Mouse (Mus musculus) urinary bladder, postnatal 36 days (tissue): Measurements from ENCODE around the gene Hist1h2ab.
"Not testable (repeated sequence)": the region's sequence is repeated elsewhere in the genome, so short reads cannot be mapped to it uniquely, and the experiment has no call there.

ENCODE experiments used
- DNase-seq, 2 experiments: peaks; one replicate each; pipeline ENCODE4 v3.0.0; 2022; ENCODE audit warnings: low spot score in 2 of 2, mixed read lengths in 1 of 2

Hist1h2ab gene

DNA sequence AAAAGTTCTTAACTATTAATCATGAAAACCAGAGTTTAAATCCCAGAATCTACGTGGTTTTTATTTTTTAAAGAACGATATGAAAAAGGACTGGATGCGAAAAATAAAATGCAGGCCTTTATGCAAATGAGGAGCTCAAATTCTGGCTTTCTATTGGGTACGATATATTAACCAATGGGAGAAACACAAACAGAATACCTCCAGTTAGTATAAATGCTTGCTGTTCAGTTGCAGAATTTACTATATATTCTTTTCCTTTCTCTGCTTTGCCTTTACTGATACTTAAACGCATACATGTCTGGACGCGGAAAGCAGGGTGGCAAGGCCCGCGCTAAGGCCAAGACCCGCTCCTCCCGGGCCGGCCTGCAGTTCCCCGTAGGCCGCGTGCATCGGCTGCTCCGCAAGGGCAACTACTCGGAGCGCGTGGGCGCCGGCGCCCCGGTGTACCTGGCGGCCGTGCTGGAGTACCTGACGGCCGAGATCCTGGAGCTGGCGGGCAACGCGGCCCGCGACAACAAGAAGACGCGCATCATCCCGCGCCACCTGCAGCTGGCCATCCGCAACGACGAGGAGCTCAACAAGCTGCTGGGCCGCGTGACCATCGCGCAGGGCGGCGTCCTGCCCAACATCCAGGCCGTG, at the start of gene Hist1h2ab:
Gene Hist1h2ab (plus strand): TSS at position 288 of the 639 bp plus-strand sequence.
- not testable (repeated sequence) for DNase-seq

DNA sequence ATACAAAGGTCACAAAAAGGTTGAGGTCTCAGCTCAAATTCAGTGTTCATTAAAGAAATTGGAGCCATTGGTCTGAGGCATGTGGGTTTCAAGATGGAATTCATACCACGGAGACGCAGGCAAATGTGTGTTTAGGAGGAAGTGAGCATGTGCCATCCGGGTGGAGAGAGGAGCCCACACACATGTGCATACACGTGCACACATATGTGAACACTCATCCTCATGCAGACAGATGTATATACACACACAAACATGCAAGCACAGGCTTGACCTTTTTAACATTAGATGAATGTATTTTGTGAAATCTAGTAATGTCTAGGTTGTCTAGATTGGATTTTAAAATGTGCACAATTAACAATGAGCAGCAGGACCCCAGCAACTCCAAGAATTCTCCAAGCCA, 48.7 kb upstream of the Hist1h2ab start:
- DNase-seq, result no peak

- DNase-seq, result not testable (repeated sequence)
Observed at GRCm38 (mm10) chr13:23702801-23703200, 48.1 kb upstream of the Hist1h2ab start.

DNA sequence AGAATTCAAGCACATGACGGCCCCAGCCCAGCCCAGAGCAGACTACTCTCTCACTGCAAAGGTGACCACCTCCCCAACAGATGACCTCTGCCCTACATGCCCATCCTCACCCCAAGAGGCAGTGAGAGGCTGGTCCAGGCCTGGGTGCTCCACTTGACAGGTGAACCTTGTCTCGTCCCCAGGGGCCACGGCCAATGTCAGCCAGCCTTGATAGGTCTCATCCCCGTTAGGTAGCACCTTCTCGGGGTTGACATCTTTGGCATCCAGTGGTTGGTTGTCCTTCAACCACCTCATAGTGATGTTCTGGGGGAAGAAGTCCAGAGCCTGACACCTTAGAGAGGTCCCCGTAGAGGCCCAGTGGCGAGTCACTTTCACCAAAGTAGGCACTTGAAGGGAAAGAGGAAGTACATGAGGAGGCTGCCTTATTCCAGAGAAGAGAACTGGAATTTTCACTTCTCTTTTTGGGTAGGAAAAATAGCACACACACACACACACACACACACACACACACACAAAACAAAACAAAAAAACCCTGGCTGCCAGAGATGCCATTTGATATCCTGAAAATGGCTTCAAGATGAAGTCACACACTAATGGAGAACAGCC, 45.1 kb upstream of the Hist1h2ab start:
- no peak for DNase-seq

GRCm38 (mm10) chr13:23706771-23707170, 44.2 kb upstream of the Hist1h2ab start:
- no peak for DNase-seq

- DNase-seq, result no peak
Observed at GRCm38 (mm10) chr13:23708041-23708440, 42.9 kb upstream of the Hist1h2ab start.

- DNase-seq, result no peak
Observed at GRCm38 (mm10) chr13:23708654-23709053, 42.3 kb upstream of the Hist1h2ab start.

GRCm38 (mm10) chr13:23709714-23710373, 41.1 kb upstream of the Hist1h2ab start:
- peak in 1 of 2 experiments; percentile 24 for DNase-seq

- DNase-seq, result peak; percentile 40 to 53
Observed at GRCm38 (mm10) chr13:23710374-23711089, 40.4 kb upstream of the Hist1h2ab start, which contains the start of gene Hfe. TSS of gene Hfe (minus strand) at chr13:23710854.

GRCm38 (mm10) chr13:23716261-23717042, 34.5 kb upstream of the Hist1h2ab start:
- no peak for DNase-seq

DNA sequence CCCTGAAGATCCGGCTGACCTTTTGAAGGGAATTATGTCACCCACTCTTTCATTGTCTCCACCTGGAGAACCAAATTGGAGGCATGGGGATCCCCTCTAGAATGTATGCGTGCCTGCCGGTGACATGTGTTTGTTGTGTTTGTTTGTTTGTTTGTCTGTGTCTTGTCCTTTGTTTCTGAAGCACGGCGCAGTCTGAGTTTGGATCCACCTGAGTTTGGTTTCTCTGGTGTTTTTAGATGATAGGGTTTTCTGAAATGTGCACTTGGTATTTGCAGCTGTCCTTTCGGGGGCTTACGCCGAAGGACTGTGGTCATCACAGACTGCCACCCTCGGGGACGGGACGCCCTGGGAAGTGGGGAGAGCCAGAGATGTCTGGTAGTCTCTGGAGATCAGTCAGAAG, 33.8 kb upstream of the Hist1h2ab start:
- DNase-seq, result no peak

DNA sequence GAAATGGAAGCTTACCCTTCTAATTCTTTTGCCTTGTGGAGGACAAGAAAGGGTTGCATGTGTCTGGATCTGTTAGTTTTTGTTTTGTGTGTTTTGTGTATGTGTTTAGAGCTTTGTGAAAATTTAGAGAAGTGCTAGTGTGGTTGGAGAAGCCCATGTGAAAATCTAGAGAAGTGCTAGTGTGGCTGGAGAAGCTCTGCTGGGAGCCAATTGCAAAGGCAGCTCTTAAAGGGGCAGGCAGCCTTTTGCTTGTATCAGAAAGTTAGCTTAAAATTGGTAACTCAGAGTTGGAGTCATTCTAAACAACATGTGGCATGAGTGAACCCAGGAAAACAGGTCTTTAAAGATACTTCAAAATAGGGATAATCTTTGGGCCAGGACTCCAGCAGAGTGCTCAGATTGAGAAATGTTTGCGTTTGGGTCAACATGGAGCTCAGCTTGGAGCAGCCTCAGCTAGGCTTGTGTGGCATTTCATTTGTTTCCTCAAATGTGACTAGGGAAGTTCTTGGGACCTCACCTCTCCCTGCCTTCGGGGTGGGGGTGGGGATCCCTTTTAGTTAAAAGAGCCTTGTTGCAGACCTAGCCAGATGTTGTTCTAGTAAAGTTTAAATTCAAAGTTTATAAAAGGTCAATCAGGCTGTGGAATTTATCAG, 33.2 kb upstream of the Hist1h2ab start:
- not testable (repeated sequence) for DNase-seq

DNA sequence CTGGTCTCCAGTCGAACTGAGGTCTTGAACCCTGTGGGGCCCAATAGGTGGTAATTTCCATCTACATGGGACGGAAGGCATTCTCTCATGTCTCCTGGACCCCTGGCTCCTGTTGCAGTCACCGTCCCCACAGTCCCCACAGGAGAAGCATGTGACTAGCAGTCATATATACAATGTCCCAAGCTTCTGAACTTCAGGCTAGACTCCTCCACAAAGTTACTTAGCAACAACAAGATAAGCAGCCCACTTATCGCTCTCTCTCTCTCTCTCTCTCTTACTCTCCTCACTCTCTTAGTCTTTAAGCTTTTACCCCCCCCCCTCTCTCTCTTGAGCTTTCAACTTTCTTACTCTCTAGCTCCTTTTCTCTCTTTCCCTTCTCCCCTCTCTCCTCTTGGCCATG, 26.7 kb upstream of the Hist1h2ab start:
- no peak for DNase-seq

DNA sequence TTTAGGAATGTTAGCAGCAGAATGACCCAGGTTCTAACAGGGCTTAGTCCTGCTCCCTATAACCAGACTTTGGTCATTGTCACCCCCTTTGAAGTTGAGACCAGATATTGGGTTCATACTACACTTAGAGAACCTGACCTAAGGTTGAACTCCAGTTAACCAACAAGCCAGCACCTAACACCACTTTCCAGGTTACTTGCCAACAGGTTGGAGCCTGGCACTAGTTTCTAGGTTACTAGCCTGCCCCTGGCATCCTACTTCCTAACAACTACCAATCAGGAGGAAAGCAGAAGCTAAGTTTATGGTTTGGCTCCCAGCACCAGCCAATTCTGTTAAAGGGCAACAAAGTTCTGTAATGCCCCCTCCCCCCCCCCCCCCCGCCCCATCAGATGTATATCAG, 25.7 kb upstream of the Hist1h2ab start:
- no peak for DNase-seq

DNA sequence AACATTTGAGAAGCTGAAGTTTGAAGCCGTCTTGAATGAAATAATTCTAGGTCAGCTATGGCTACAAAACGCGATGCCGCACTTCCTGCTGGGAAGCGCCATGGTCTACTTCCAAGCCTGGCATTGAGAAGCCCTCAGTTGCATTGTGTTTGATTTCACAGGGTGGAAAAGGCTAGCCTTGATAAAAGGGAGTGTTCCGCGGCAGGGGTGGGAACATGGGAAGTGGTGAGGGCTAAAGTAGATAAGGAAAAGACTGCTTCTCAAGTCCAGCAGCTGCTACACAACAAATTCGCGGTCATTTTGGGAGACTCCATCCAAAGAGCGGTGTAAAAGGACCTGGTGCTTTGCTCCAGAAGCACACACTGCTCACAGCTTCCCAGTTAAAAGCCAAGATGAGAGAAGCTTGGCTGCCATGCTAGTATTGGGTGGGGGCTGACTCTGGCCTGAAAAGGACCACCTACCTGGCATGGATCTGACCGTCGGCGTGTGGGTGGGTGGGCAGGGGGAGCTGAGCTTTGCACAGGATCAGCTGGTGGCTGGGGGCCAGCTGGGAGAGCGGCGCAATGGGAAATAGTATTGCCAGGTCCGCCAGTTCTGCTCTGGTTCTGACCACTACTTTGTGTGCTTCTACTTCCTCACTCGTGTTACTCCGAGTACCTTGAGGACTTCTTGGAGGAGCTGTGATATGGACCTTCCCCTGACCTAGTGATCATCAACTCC, 22.3 kb upstream of the Hist1h2ab start:
- DNase-seq, result no peak

GRCm38 (mm10) chr13:23729192-23729525, 21.8 kb upstream of the Hist1h2ab start:
- DNase-seq, result no peak

DNA sequence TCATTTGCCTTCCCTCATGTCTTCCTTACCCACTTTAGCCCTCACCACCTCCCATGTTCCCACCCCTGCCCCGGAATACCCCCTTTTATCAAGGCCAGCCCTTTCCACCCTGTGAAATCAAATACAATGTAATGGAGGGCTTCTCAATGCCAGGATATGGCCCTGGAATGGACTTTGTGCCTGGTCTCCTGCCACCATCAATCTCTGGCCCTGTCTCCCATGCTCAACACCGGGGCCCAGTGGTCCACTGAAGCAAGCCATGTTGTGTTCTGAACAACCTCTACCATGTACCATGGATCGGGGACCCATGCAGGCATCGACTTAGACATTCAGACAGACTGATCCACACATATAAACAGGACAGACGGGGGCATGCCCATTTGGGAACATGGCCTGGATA, 21.2 kb upstream of the Hist1h2ab start:
- DNase-seq, result no peak

DNA sequence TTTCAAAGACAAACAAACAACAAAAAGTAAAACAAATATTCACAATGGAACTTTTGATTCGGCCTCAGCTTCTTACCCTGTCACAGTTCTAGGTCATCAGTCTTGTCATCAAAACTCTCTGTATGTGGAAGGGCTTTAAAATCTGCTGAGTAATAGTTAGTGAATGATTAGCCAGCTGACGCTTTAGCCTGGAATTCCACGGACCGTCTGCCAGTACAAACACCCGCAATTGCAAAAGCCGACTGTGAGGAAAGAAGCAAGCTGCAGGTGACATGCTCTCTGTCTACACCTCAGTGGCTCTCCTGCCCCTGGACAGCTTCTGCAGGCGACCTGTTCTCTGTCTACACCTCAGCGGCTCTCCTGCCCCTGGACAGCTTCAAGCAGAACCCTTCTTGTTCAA, 20.4 kb upstream of the Hist1h2ab start:
- DNase-seq, result peak; percentile 32 to 52

GRCm38 (mm10) chr13:23732156-23732804, 18.6 kb upstream of the Hist1h2ab start:
- no peak for DNase-seq

GRCm38 (mm10) chr13:23737091-23737490, 13.8 kb upstream of the Hist1h2ab start:
- DNase-seq, result no peak
